Mouse (Mus musculus) gastrocnemius, adult 18-20 months (tissue): ENCODE measurements around the gene Glod4. TPM values are rescaled to one million over a fixed set of nuclear protein-coding genes. Genes with fewer than 3 reads are reported as not detected.

Source experiments
- DNase-seq: peaks from one replicate; pipeline ENCODE4 v3.0.0; 2021; ENCODE audit warnings: low spot score
- total RNA-seq, 2 experiments: library from RNA; stranded (reverse); gene quantifications; 2 replicates each; pipeline ENCODE4 v1.2.3; 2021

Gene Glod4
- total RNA-seq, 2 experiments from 2014 or later = 25.5 to 27.8 TPM

DNA sequence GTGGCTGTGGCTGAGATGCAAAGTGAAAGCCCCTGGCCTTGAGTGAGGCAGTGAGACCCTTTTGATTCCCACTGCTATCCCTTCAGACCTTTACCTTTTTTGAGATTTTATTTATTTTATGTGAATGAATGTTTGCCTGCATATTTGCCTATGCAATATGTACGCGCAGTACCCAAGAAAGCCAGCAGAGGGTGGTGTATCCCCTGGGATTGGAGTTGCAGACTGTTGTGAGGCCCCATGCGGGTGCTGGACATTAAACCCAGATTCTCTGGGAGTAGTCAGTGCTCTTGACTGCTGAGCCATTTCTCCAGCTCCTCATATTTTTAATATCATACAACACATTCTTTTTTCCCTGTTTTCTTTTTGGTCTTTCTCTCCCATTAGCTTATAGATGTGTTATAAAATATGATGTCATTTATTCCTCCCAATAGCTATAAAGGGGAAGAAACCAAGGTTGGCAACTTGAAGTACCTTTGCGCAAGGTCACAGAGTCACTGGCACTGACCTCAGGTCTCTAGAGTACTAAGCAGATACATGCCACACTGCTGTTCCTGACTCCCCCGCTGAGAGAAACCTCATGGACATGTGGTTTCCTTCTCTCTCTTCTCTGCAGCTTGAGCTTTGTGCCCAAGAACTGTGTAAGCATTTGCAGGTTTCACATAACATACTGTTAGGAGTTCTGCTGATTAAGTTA, 157.5 kb downstream of the Glod4 start:
- DNase-seq = peak; percentile 41

DNA sequence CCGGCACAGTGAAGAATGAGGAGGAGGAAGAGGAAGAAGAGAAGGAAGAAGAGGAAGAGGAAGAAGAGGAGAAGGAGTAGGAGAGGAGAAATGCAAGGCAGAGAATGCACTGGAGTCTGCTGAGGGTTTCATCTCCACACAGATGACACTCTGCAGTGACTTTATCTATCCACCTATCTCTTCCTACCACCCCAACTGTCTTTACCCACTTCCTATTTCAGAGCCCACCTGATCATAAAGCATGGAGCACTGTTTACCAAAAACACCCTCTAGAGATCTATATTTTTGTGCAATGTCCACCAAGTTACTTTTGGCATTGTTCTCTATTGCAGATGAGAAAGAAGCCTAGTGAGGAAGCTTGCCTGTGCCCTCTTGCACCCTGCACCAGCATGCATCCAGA, 158.6 kb downstream of the Glod4 start:
- no peak for DNase-seq

DNA sequence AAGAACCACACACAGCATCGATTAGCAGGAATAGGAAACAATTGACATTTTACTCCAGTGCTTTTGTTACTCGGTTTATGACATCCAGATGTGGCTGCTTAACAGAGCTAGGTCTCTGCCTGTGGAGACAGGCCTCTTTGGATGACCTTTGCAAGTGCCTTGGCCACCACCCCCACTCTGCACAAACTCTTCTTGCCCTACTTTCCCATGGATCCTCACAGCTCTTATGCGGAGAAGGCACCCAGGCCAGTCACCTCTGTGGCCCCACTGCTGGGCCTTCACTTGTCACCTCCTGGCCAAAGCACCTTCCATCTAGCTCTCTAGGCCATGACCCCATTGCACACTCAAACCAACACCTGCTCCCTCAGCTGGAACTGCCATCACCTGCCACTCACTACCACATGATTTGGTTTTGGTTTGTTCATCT, 159.6 kb downstream of the Glod4 start:
- DNase-seq = no peak

DNA sequence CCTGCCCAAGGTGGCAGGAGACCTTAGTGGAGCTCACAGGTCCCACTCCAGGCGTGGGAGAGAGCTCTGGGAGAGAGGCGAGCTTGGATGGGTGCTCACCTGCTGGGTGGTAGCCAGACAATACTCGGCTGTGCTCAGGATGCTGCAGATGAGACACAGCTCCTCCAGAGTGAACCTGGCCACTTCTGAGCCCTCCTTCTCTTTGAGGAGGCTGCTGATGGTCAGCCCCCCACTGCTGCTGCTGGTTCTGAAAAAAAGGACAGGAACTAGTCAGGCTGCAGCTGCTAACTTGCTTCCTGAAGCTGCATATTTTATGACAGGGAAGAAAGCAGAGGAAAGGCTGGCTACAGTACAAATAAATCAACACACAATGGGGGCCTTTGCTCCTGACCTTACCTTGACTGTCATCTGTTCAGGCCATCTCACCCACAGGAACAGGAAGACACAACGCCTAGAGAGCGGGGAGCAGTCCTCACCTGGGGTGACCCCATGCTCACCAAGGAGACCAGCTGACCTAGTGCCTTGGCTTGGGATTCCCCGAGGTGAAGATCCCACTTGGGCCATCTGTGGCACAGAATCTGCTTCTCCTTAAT, 162.4 kb downstream of the Glod4 start:
- DNase-seq = no peak

DNA sequence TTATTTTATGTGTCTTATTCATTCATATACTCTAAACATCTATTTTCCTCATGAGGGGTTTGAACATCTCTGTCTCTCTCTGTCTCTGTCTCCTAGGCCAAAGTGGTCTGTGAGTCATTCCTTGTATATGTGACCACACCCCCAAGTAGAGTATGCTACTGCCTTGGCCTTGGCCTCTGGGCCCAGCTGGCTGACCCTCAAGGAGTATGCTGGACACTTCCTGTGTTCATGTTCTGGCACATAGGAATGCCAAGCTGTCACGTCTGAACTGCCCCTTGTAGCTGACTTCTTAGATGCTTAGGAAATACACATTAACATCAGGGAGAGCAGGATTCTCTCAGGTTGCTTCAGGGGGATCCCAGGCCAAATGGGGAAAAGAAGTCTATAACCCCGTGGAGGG, 163.2 kb downstream of the Glod4 start:
- DNase-seq = no peak

DNA sequence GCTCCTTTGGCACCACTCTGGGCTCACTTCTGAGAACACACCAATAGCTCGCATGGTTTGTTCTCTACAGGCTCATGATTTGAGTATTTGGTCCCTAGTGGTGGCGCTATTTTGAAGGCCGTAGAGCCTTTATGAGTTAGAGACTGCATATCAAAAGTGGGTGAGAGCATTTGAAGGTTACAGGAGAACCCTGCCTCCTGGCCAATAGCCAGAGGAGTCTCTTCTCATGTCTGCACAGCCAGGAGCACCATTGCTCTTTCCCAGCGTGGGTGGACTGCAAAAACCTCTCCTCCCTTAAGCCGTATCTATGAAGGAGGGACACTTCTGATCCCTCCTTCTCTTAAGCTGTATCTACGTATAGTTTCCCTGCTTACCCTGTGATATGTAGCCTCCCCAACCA, 166.2 kb downstream of the Glod4 start:
- no peak for DNase-seq

DNA sequence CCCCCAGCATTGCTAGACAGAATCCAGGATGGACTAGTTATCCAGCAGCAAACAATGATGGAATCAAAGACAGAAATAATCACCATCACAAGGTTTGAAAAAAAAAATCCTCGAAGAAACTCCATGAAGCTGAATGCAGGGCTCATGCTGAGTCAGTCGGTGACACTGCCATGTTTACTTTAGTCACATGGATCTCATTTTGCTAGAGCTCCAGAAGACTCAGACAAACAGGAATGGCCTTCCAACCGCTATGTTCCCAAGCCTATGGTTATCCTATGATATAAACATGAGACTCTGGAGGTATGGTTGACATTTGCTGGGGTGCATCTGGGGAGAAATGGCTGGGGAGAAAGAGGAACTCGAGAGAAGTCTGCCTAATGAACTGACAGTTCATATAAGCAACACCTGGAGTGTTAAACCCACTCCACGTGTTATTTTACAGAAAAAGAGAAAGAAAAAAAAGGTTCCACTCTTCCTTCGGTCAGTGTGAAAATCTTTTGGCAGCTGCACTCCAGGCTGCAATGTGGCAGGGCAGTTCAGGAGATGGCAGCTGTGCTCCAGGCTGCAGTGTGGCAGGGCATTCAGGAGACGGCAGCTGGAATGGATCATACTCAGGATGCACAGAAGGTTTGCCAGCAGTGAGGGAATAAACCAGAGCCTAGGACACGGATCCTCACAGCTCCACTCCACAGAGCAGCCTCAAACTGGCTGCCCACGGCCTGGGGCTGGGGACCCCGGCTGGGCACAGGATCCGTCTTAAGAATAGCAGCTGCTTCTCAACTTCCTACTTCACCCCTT, 169.0 kb downstream of the Glod4 start:
- no peak for DNase-seq

Other genes starting within 250 kb of the Glod4 start
- gene 1700016K19Rik, start 243.8 kb downstream of the Glod4 start, total RNA-seq = not detected
- 10 to 100 TPM; 10.9 to 16.1 TPM for gene Rflnb, start 215.9 kb downstream of the Glod4 start, total RNA-seq
- gene Vps53, start 64.1 kb downstream of the Glod4 start, total RNA-seq = 10 to 100 TPM; 20.8 to 23.6 TPM
- gene Fam57a, start 64.1 kb downstream of the Glod4 start, total RNA-seq = 1 to 10 TPM; 1.4 to 2.0 TPM
- not detected for gene Dbil5, start 26.1 kb downstream of the Glod4 start, total RNA-seq
- gene Gemin4, start 26.1 kb downstream of the Glod4 start, total RNA-seq = 1 to 10 TPM; 1.4 to 3.3 TPM
- gene Mrm3, start within 50 bp of the Glod4 start, total RNA-seq = 10 to 100 TPM; 11.1 to 16.6 TPM
- gene Nxn, start 155.4 kb upstream of the Glod4 start, total RNA-seq = 10 to 100 TPM; 37.4 to 48.7 TPM
- gene Timm22, start 163.2 kb upstream of the Glod4 start, total RNA-seq = 10 to 100 TPM; 32.5 to 41.9 TPM